Mouse (Mus musculus): ENCODE data around the gene Aox3.

DNA sequence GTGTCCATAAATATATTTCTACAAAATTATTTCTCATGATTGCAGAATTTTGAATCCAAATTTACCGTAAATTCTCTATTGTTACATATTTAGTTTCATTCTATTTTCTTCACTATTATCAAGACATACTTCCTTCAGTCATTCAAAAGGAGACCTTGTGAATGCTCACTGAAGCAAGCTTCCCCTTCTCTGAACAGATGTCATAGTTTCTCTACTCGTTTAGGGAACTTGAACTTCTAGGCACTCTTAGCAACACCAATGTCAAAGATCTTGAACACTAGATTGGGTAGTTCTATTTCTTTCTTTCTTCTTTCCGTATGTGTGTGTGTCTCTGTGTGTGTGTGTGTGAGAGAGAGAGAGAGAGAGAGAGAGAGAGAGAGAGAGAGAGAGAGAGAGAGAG lies 131.6 kb downstream of the Aox3 start:
- no peak for TF ChIP-seq GATA1 (IDR thresholded peaks at IDR 0.05; ENCODE audit: low read depth, low read length)
- TF ChIP-seq CTCF (IDR thresholded peaks at IDR 0.05 in 2 of 3, conservative IDR thresholded peaks at IDR 0.05 in 1 of 3; ENCODE audit: control insufficient read depth in 1 of 3, insufficient read depth in 1 of 3, low read depth in 2 of 3, low read length in 3 of 3, poor library complexity in 1 of 3, severe bottlenecking in 1 of 3), result no peak

Measured in MEL (cell line).